In genomic region chr4:132803212-132803611, GRCm38 (mm10) we compare ENCODE assay signal across 21 mouse cellular contexts. TPM values are rescaled to one million over a fixed set of nuclear protein-coding genes. Genes with fewer than 3 reads are reported as not detected.
"Had no signal": no experiment of that assay in that cellular context is flagged by ENCODE, and none has a peak within 500 bp of the region (broad histone marks: within the 10 kb centered on the region; RNA-seq: fewer than 3 reads in every experiment).

No protein-coding gene starts in this region.

- H3K4me1 ChIP-seq: limb, embryonic 12.5 days; limb, embryonic 15.5 days; midbrain, embryonic 10.5 days; midbrain, embryonic 13.5 days; neural tube, embryonic 13.5 days had no signal

- H3K9ac ChIP-seq: limb, embryonic 12.5 days; limb, embryonic 15.5 days; liver, embryonic 12.5 days; liver, embryonic 15.5 days; lung, embryonic 14.5 days; midbrain, embryonic 13.5 days; neural tube, embryonic 13.5 days had no signal

- H3K9me3 ChIP-seq: limb, embryonic 12.5 days; limb, embryonic 15.5 days; liver, embryonic 12.5 days; liver, embryonic 15.5 days; megakaryocyte, embryonic 14.5 days; midbrain, embryonic 10.5 days; midbrain, embryonic 13.5 days; neural tube, embryonic 13.5 days had no signal

- DNase-seq: kidney, adult 18-20 months; kidney, adult 9 months; kidney, postnatal 14 days; kidney, postnatal 4 days; left cerebral cortex, postnatal 4 days; lung, embryonic 14.5 days; lung, postnatal 4 days; retina, postnatal 1 day; right cerebral cortex, postnatal 25 days; spleen, adult 18-20 months; thymus, adult 18-20 months; thymus, postnatal 36 days had no signal

- H3K27me3 ChIP-seq: limb, embryonic 12.5 days; limb, embryonic 15.5 days; liver, embryonic 15.5 days; midbrain, embryonic 13.5 days; neural tube, embryonic 13.5 days had no signal

- H3K36me3 ChIP-seq: limb, embryonic 12.5 days; limb, embryonic 15.5 days; liver, embryonic 12.5 days; liver, embryonic 15.5 days; midbrain, embryonic 10.5 days; midbrain, embryonic 13.5 days; neural tube, embryonic 13.5 days had no signal

- H3K4me3 ChIP-seq: limb, embryonic 12.5 days; limb, embryonic 15.5 days; liver, embryonic 15.5 days; megakaryocyte, embryonic 14.5 days; midbrain, embryonic 10.5 days; midbrain, embryonic 13.5 days; myocyte; neural tube, embryonic 13.5 days had no signal

- H3K27ac ChIP-seq: limb, embryonic 12.5 days; limb, embryonic 15.5 days; liver, embryonic 12.5 days; liver, embryonic 15.5 days; midbrain, embryonic 10.5 days; midbrain, embryonic 13.5 days; neural tube, embryonic 13.5 days had no signal

- H3K4me2 ChIP-seq: limb, embryonic 12.5 days; limb, embryonic 15.5 days; lung, embryonic 14.5 days; midbrain, embryonic 13.5 days; neural tube, embryonic 13.5 days had no signal

RNA-seq across cellular contexts. Expression of gene Themis2, which starts 7.0 kb away (rescaled TPM):
- polyA plus RNA-seq: myocyte had no signal
